Mouse (Mus musculus) heart, postnatal 0 days (tissue): ENCODE measurements around the gene Glipr2.

Source experiments
- CTCF ChIP-seq: IDR thresholded peaks from 2 replicates; pipeline ENCODE4 v1.5.1; 2016; ENCODE audit warnings: antibody characterized with exemption, control low read depth, low read depth
- EP300 ChIP-seq: IDR thresholded peaks from 2 replicates; pipeline ENCODE4 v1.6.1; 2016; ENCODE audit warnings: antibody characterized with exemption, low read depth

DNA sequence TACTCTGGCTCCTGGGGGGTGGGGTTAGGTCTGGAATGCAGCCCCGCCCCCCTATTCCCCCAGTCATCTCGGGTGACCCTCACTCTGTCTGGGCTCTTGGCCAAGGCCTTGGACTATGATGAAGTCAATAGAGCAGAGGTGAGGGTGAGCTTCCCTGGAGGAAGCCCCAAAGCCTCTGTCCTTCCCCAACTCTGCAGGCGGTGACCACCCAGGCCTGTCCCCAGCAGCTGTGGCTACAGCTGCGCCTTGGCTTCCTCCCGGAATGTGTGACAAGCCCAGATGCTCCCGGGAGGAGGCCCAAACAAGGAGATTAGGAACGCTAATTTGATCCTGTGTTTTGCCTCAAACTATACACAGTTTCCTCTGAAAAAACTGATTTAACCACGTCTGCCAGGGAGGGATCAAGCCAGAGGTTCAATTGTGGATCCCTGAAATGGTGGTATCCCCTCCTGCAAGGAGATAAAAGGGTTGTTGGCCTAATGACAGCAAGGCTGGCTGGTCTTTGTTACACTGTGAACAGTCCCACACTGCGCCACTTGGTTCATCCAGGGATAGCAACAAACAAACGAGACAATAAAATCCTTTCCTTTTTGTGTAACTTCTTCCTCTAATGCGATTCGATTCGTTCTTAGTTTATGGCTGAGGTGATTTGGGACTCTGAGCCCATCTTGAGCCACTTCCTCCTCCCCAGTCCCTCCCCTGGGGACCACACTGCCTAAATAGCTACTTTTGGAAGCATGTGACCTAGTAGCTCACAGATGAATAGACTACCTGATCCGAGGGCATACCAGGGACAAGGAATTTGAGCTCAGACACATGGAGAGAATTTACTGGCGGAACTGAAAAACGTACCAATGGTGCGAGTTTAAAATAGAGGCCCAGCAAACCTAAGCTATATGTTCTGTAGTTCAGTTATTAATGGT is 21.6 kb downstream of the Glipr2 start:
- TF ChIP-seq CTCF (no peak), EP300 (no peak)
